Mouse (Mus musculus) kidney, adult 2 months (tissue): ENCODE data around the gene Ttc28.

Source experiments
- CTCF ChIP-seq: fragments of 200-500 bp; conservative IDR thresholded peaks from 2 replicates; pipeline ENCODE4 v1.5.1; 2011; ENCODE audit warnings: low read depth, mild to moderate bottlenecking, control low read depth, low read length, moderate library complexity, mixed read lengths; ENCODE audit not compliant: insufficient read depth, insufficient read length
- POLR2A ChIP-seq: fragments of 200-500 bp; IDR thresholded peaks from one replicate; pipeline ENCODE4 v1.6.1; 2011; ENCODE audit warnings: low read depth, low read length, control low read depth

DNA sequence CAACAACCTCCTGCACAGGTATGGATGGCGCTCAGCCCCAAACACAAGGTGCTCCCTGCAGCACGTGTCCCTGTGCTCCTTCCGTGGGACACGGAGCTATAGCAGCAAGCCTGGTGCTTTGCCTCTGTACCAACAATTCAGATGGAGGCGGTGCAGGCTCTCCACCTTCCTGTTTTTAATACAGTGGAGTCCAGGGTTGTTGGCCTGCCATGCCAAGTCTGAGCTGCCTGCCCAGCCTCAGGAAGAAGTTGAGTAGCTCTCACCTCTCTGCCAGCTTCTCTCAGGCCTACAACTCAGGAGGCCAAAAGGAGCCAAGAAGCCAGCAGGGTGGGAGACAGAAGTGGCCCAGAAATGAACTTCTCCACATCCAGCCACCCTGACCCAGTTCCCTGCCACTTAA is 387.1 kb downstream of the Ttc28 start:
- no peak for TF ChIP-seq CTCF
- TF ChIP-seq POLR2A: no peak
